Mouse (Mus musculus): ENCODE results near the gene Nelfcd. TPM values are rescaled to one million over a fixed set of nuclear protein-coding genes. Genes with fewer than 3 reads are reported as not detected.

Gene Nelfcd
- 3.7 TPM for polyA plus RNA-seq (2014; fragmentation: Illumina TruSeq; extraction: RNeasy Lipid Tissue Mini Kit (QIAGEN cat#74804); ENCODE audit: low read depth, low replicate concordance)

DNA sequence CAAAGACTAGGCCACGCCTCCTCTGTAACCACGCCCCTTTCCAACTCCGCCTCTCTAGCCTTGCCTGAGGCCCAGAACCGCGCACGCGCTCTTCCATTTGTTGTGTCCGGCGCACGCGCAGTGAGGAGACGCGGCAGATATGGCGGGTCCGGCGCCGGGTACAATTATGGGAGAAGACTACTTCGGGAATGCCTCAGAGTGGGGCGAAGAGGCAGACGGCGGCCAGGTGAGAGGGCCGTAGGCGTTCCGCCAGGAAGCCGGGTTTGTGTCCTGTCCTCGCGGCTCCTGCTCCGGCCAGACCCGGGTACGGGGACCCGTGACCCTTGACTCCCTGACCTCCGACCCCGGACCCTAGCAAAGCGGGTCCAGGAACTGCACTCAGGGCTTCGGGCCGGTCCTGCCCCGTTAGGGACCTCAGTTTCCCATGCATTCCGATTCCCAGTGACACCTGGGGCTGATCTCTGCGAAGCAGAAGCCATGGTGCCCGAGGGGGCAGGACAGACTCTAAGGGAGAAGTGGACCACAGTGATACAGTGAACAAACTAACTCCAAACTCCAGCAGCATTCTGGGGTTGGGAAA, at the start of gene Nelfcd:
TSS of gene Nelfcd (plus strand) at position 74 of the 580 bp plus-strand sequence.

GRCm38 (mm10) chr2:174438737-174439449, 23.3 kb downstream of the Nelfcd start, which contains the start of gene Ctsz:
Ctsz (minus strand) TSS chr2:174439039.

DNA sequence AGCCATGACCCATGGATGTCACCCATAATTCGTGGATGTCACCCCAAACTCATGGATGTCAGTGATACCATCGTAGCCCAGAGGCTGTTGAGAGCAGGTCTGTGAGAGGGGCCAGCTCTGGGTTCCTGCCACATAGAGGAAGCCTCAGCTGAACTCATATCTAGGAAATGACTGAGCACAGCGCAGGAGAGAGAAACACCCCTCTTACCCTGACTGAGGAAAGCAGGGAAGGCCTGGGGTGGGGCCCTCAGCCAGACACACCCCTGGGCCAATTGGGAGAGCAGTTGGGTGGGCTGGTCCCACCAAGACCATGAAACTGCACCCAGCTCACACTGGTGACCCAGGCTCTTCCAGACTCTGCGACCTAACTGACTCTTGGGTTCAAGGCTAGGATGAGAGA, 34.7 kb downstream of the Nelfcd start, which contains the start of gene Tubb1:
TSS of gene Tubb1 (plus strand) at position 343 of the 400 bp plus-strand sequence.

GRCm38 (mm10) chr2:174463789-174464523, 48.4 kb downstream of the Nelfcd start, which contains the start of gene Atp5e:
Atp5e (minus strand) TSS chr2:174464105.

DNA sequence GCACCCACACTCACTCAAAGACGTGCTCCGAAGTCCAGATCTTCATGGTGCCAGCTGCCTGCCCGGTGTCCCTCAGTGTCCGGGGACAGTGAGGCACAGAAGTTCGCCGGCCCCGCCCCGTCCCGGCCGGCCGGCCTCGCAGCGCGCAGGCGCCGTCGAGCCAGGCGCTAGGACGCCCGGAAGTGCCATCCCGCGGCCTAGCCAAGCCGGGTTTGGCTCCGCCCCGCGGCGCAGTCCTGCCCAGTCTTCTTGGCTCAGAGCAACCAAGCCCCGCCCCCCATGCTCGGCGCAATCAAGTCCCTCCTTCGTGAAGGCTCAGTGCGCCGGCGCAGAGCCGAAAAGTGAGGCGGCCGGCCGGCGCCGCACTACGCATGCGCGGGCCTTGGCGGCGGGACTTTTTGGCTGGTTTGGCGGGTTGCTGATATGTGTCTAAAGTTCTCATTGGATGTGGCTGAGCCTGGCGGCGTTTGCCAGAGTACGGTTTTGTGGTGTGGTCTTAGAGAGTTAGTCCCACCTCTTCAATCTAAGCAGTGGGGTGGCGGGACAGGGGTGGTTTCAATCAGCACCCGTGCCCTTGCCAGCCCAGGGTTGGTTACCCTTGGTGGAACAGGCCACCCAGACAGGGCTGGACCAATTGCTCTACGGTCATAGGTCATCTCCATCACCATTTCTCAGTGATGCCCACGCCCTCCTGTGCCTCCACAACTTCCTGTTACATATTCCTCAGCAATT, 57.4 kb downstream of the Nelfcd start, which contains the start of gene Prelid3b:
TSS of gene Prelid3b (minus strand) at position 264 of the 732 bp plus-strand sequence.

Other genes starting within 250 kb of the Nelfcd start
- gene Gnas, start 131.5 kb upstream of the Nelfcd start, polyA plus RNA-seq (2014; fragmentation: Illumina TruSeq; extraction: RNeasy Lipid Tissue Mini Kit (QIAGEN cat#74804); ENCODE audit: low read depth, low replicate concordance) = 489 TPM
- not detected for gene Gm20721, start 69.1 kb upstream of the Nelfcd start, polyA plus RNA-seq (2014; fragmentation: Illumina TruSeq; extraction: RNeasy Lipid Tissue Mini Kit (QIAGEN cat#74804); ENCODE audit: low read depth, low replicate concordance)
- 12.9 TPM for gene Ctsz, start 23.2 kb downstream of the Nelfcd start, polyA plus RNA-seq (2014; fragmentation: Illumina TruSeq; extraction: RNeasy Lipid Tissue Mini Kit (QIAGEN cat#74804); ENCODE audit: low read depth, low replicate concordance)
- not detected for gene Tubb1, start 34.9 kb downstream of the Nelfcd start, polyA plus RNA-seq (2014; fragmentation: Illumina TruSeq; extraction: RNeasy Lipid Tissue Mini Kit (QIAGEN cat#74804); ENCODE audit: low read depth, low replicate concordance)
- 102 TPM for gene Atp5e, start 48.3 kb downstream of the Nelfcd start, polyA plus RNA-seq (2014; fragmentation: Illumina TruSeq; extraction: RNeasy Lipid Tissue Mini Kit (QIAGEN cat#74804); ENCODE audit: low read depth, low replicate concordance)
- 49.5 TPM for gene Prelid3b, start 57.3 kb downstream of the Nelfcd start, polyA plus RNA-seq (2014; fragmentation: Illumina TruSeq; extraction: RNeasy Lipid Tissue Mini Kit (QIAGEN cat#74804); ENCODE audit: low read depth, low replicate concordance)
- gene Zfp831, start 227.7 kb downstream of the Nelfcd start, polyA plus RNA-seq (2014; fragmentation: Illumina TruSeq; extraction: RNeasy Lipid Tissue Mini Kit (QIAGEN cat#74804); ENCODE audit: low read depth, low replicate concordance) = not detected